Mouse (Mus musculus) embryonic facial prominence, embryonic 13.5 days (tissue): ENCODE data around the gene Ppfia1. TPM values are rescaled to one million over a fixed set of nuclear protein-coding genes. Genes with fewer than 3 reads are reported as not detected.

Source experiments
- ATAC-seq: fragments of 200-750 bp; cut with Nextera tagmentation; 2 replicates; pipeline ENCODE4 v1.8.0; 2017; ENCODE audit warnings: low read depth; ENCODE audit not compliant: insufficient number of reproducible peaks, insufficient read depth, low FRiP score, low TSS enrichment
- H3K27ac ChIP-seq: fragments of 300-500 bp; sonication (generic); 2 replicates; pipeline ENCODE4 v1.5.1; 2015; ENCODE audit warnings: moderate library complexity, mild to moderate bottlenecking, inconsistent platforms
- H3K27me3 ChIP-seq: fragments of 300-500 bp; sonication (generic); 2 replicates; pipeline ENCODE4 v1.6.1; 2015; ENCODE audit warnings: mild to moderate bottlenecking, inconsistent platforms
- H3K36me3 ChIP-seq: fragments of 300-500 bp; sonication (generic); 2 replicates; pipeline ENCODE4 v1.6.1; 2015; ENCODE audit warnings: mild to moderate bottlenecking, inconsistent platforms
- H3K4me1 ChIP-seq: fragments of 300-500 bp; sonication (generic); 2 replicates; pipeline ENCODE4 v1.6.1; 2015; ENCODE audit warnings: inconsistent platforms
- H3K4me2 ChIP-seq: fragments of 300-500 bp; sonication (generic); 2 replicates; pipeline ENCODE4 v1.6.1; 2015; ENCODE audit warnings: moderate library complexity, mild to moderate bottlenecking, inconsistent platforms
- H3K4me3 ChIP-seq: fragments of 300-500 bp; sonication (generic); 2 replicates; pipeline ENCODE4 v1.5.1; 2015; ENCODE audit warnings: mild to moderate bottlenecking, inconsistent platforms
- H3K9ac ChIP-seq: fragments of 300-500 bp; sonication (generic); 2 replicates; pipeline ENCODE4 v1.6.1; 2015; ENCODE audit warnings: mild to moderate bottlenecking, inconsistent platforms
- H3K9me3 ChIP-seq: fragments of 300-500 bp; sonication (generic); 2 replicates; pipeline ENCODE4 v1.6.1; 2016; ENCODE audit warnings: inconsistent platforms
- WGBS: fragments of 180-500 bp; shearing (Covaris S2); methylation state at CpG from one replicate; pipeline ENCODE4 v1.1.7; 2015; ENCODE audit warnings: mixed read lengths; 5-methylcytosine and 5-hydroxymethylcytosine counted together
- polyA plus RNA-seq: library from polyadenylated mRNA; unstranded; fragments of >200 nt; fragmentation: Nextera tagmentation; extraction: Ambion mirVana; gene quantifications from 2 replicates; pipeline ENCODE4 v1.2.1, GENCODE M21; 2015

Gene Ppfia1
- polyA plus RNA-seq, 1 experiment from 2014 or later: 40.6 TPM

DNA sequence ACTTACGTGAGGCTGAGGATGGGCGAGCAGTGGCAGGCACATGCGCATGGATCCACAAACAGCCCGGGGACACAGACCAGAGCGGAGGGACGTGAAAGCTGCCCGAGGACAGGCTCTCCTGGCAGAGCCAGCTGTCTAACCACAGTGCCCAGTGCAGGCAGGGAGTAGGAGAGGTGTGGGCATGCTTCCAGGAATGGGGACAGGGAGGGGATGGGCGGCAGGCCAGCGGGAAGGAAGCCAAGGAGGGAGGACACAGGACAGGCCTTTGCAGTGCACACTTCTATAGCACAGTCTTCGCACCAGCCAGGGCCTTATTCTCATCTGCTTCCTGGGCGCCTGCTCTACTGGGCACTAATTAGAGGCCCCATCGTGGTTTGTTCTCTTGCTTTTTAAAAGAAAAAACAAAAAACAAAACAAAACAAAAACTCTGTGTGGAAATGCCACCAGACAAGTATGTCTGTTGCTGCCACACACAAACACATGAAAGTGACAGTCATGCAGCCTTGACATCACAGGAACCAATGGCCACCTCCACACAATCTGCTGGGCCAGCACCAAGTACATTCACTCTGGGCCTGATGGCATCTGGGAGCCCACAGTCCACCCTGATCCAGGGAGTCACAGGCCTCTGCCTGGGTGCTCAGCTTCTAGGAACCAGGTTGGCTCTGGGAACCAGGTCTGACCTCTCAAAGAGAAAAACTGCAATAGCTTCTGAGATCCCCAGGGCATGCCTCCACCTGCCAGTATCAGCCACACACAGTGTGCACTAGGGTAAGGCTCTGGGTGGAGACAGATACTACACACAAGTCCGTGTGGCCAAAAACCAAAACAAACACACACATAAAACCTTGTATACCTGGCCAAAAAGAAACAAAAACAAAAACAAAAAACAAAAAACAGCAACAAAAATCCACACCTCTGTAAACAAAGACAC is 103.6 kb downstream of the Ppfia1 start:
- H3K36me3 ChIP-seq: peaks cover 99% of the 10 kb centered on the region
- H3K27ac ChIP-seq: no peak overlapping the region
- no peak overlapping the region for H3K9ac ChIP-seq
- ATAC-seq: no peak
- H3K4me2 ChIP-seq: no peak overlapping the region
- no peaks in the 10 kb centered on the region for H3K9me3 ChIP-seq
- no peak overlapping the region for H3K4me3 ChIP-seq
- H3K4me1 ChIP-seq: no peaks in the 10 kb centered on the region
- H3K27me3 ChIP-seq: no peaks in the 10 kb centered on the region
- WGBS: 90% methylated on average over 13 of the region's 13 CpGs

DNA sequence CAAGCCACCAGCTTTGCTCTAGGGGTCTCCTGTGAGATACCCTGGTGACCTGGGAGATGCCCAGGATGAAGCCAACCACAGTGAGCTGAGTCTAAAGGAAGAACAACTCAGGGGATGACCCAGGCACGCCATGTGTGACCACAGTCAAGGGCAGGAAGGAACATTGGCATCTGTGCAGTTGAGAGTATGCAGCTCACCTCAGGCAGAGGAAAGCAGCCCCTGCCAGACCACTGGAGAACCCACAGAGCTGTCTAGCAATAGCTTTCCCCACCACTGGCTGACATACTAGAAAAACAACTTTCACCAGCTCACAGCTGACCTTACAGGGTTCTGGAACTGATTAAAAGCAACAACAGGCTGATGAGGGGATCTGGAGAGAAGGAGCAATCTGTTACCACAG is 105.3 kb downstream of the Ppfia1 start:
- Histone ChIP-seq H3K4me1 (no peaks in the 10 kb centered on the region), H3K9me3 (no peaks in the 10 kb centered on the region), H3K9ac (no peak overlapping the region), H3K4me2 (no peak overlapping the region), H3K4me3 (no peak overlapping the region), H3K36me3 (peaks cover 99% of the 10 kb centered on the region), H3K27me3 (no peaks in the 10 kb centered on the region), H3K27ac (no peak overlapping the region)
- no peak for ATAC-seq
- WGBS: 84% methylated on average over 1 of the region's 1 CpGs

GRCm38 (mm10) chr7:144447146-144447545 is 106.4 kb downstream of the Ppfia1 start:
- H3K4me3 ChIP-seq: no peak overlapping the region
- no peak overlapping the region for H3K9ac ChIP-seq
- H3K27me3 ChIP-seq: no peaks in the 10 kb centered on the region
- 86% methylated on average over 3 of the region's 3 CpGs for WGBS
- H3K4me1 ChIP-seq: no peaks in the 10 kb centered on the region
- H3K27ac ChIP-seq: no peak overlapping the region
- H3K4me2 ChIP-seq: no peak overlapping the region
- peaks cover 98% of the 10 kb centered on the region for H3K36me3 ChIP-seq
- no peaks in the 10 kb centered on the region for H3K9me3 ChIP-seq
- no peak for ATAC-seq

DNA sequence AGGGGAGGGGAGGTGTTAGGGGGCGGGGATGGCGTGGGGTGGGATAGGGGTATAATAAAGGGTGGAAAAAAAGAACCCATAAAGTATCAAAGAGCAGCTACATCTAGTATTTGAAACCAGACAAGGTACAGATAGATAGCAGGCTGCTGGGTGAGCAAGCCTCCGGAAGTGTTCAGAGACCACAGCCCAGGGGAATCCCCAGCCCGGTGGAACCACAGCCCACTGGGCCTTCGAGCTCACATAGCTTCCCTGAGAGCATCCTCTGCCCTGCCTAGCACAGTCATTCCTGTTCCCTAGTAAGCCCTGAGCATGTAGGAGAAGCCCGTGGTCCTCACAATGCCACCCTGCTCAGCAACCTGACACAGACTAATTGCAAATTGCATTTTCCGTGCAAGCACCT is 108.7 kb downstream of the Ppfia1 start:
- Histone ChIP-seq H3K4me1 (no peaks in the 10 kb centered on the region), H3K36me3 (peaks cover 99% of the 10 kb centered on the region), H3K4me3 (no peak overlapping the region), H3K27ac (no peak overlapping the region), H3K4me2 (no peak overlapping the region), H3K9ac (no peak overlapping the region), H3K9me3 (no peaks in the 10 kb centered on the region), H3K27me3 (no peaks in the 10 kb centered on the region)
- 93% methylated on average over 7 of the region's 7 CpGs for WGBS
- no peak for ATAC-seq

- Histone ChIP-seq H3K4me1 (no peaks in the 10 kb centered on the region), H3K27me3 (no peaks in the 10 kb centered on the region), H3K9me3 (no peaks in the 10 kb centered on the region), H3K27ac (no peak overlapping the region), H3K36me3 (peaks cover 99% of the 10 kb centered on the region), H3K4me3 (no peak overlapping the region), H3K4me2 (no peak overlapping the region), H3K9ac (no peak overlapping the region)
- WGBS: 92% methylated on average over 4 of the region's 4 CpGs
- ATAC-seq: no peak
Observed at GRCm38 (mm10) chr7:144441976-144442375, 111.6 kb downstream of the Ppfia1 start.

DNA sequence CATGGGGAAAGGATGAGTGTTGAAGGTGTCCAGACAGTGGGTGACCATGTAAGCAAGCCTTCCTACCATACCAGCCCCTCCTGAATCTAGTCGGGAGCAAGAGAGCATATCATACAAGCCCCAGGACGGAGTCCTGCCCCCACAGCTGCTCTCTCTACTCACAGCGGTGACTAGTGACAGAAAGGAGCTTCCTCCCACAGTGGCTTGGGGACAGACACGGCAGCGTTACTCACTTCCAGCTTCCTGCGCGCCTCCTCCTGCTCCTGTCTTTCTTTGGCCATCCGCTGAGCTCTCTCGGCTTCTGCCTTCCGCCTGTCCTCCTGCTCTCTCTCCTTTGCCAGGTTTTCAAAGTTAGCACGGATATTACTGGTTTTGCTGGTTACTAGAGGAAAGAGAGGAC is 112.1 kb downstream of the Ppfia1 start:
- Histone ChIP-seq H3K4me2 (no peak overlapping the region), H3K4me3 (no peak overlapping the region), H3K27ac (no peak overlapping the region), H3K4me1 (no peaks in the 10 kb centered on the region), H3K9ac (no peak overlapping the region), H3K9me3 (no peaks in the 10 kb centered on the region), H3K27me3 (no peaks in the 10 kb centered on the region), H3K36me3 (peaks cover 99% of the 10 kb centered on the region)
- ATAC-seq: no peak
- WGBS: 93% methylated on average over 11 of the region's 11 CpGs

GRCm38 (mm10) chr7:144438811-144439210 is 114.7 kb downstream of the Ppfia1 start:
- H3K4me3 ChIP-seq: no peak overlapping the region
- H3K36me3 ChIP-seq: peaks cover 84% of the 10 kb centered on the region
- H3K27me3 ChIP-seq: no peaks in the 10 kb centered on the region
- H3K9ac ChIP-seq: no peak overlapping the region
- H3K4me2 ChIP-seq: no peak overlapping the region
- H3K27ac ChIP-seq: no peak overlapping the region
- no peak for ATAC-seq
- no peaks in the 10 kb centered on the region for H3K4me1 ChIP-seq
- no peaks in the 10 kb centered on the region for H3K9me3 ChIP-seq
- 92% methylated on average over 7 of the region's 7 CpGs for WGBS

GRCm38 (mm10) chr7:144432920-144433319 is 120.6 kb downstream of the Ppfia1 start:
- H3K27ac ChIP-seq: no peak overlapping the region
- H3K9me3 ChIP-seq: no peaks in the 10 kb centered on the region
- no peaks in the 10 kb centered on the region for H3K27me3 ChIP-seq
- H3K4me1 ChIP-seq: no peaks in the 10 kb centered on the region
- H3K4me2 ChIP-seq: no peak overlapping the region
- no peak for ATAC-seq
- H3K4me3 ChIP-seq: no peak overlapping the region
- peaks cover 27% of the 10 kb centered on the region for H3K36me3 ChIP-seq
- WGBS: 77% methylated on average over 2 of the region's 2 CpGs
- no peak overlapping the region for H3K9ac ChIP-seq

DNA sequence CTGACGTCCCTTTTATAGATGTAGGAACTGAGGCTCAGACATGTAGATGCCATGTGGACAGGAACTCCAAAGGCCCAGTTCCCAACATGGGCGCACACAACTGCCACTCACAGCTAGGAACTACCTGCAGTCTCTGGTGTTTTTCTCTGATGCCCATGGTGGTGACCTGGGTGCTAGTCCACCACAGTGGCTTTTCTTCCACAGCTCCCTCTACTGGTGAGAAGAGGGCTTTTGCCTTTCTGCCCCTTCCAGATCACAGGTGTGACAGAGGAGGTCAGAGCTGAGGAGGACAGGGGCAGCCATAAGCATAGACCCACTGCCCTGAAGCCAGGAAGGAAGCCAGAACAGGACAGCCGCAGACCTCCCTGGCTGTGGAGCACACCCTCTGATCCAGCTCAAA is 126.1 kb downstream of the Ppfia1 start:
- Histone ChIP-seq H3K4me3 (no peak overlapping the region), H3K36me3 (no peaks in the 10 kb centered on the region), H3K9ac (no peak overlapping the region), H3K4me1 (no peaks in the 10 kb centered on the region), H3K9me3 (no peaks in the 10 kb centered on the region), H3K4me2 (no peak overlapping the region), H3K27ac (no peak overlapping the region), H3K27me3 (no peaks in the 10 kb centered on the region)
- ATAC-seq: no peak
- WGBS: 91% methylated on average over 3 of the region's 3 CpGs

Other genes starting within 250 kb of the Ppfia1 start
- 166 and 183 TPM in 2 replicates for gene Cttn, start 82.7 kb downstream of the Ppfia1 start, polyA plus RNA-seq
- gene Fadd, start 28.7 kb upstream of the Ppfia1 start, polyA plus RNA-seq: 9.6 and 10.0 TPM in 2 replicates
- gene Ano1, start 198.2 kb upstream of the Ppfia1 start, polyA plus RNA-seq: 12.0 and 12.8 TPM in 2 replicates